Mouse (Mus musculus): ENCODE measurements around the gene Amer3. TPM values are rescaled to one million over a fixed set of nuclear protein-coding genes. Genes with fewer than 3 reads are reported as not detected.
"Not testable (repeated sequence)": the region's sequence is repeated elsewhere in the genome, so short reads cannot be mapped to it uniquely, and the experiment has no call there.

Amer3 gene
- polyA plus RNA-seq (2012; rRNA removed), result 0.31 and 0.43 TPM in 2 replicates

DNA sequence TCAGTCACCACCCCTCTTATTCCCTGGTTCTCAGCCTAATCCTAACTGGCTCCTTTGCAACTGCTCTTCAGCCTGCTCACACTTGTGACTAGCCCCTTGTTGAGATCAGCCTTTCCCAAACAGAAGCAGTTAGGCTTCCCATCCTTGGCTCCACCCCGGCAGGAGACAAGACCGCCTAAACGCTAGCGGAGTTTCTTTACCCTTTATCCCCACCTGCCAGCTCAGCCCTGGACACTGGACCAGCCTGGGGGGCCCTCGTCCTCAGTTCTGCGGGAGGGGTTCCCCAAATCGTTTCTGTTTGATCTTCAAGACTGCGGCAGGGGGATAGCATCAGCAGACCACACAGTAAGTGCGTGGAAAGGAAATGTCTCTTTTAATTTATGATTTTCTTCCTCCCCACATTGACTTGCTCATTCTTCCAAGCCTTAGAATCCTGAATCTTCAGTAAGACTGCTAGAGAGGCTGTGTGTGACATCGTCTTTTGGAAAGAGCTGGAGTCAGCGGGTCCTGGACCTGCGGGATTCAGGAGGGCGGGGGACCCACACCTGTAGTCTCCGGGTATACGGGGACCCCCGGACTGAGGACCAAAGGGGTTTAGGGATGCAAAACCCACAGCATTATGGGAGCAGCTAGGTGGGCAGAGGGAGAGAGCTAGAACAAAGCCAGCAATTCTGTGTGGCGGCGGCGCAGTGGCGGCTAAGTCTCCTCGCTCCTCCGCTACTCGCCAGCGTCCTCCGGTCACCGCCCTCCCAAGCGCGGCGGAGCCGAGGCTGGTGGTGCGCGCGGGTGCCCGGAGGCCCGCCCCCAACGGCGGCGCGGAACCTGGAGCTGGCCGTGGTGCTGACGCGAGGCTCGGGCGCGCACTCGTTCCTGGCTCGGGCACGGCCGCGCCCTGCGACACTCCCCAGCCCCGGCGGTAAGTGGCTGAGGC is at the start of gene Amer3:
Amer3 (plus strand) TSS at position 807 of the 931 bp plus-strand sequence.
- peak within 1 kb of the TSS; percentile 79 for H3K27ac ChIP-seq (ENCODE audit: control insufficient read depth, insufficient read depth, low read depth, low read length)
- H3K27me3 ChIP-seq (ENCODE audit: control insufficient read depth, insufficient read depth, low read length), result no peaks in the 10 kb centered on the region
- TF ChIP-seq CTCF (IDR thresholded peaks at IDR 0.05; ENCODE audit: control insufficient read depth, insufficient read depth, insufficient replicate concordance, low read depth, low read length) (no peak), POLR2A (IDR thresholded peaks at IDR 0.05; ENCODE audit: control insufficient read depth, low read depth, low read length) (peak; percentile 69)
- no peaks in the 10 kb centered on the region for H3K36me3 ChIP-seq (ENCODE audit: control insufficient read depth, insufficient read depth, low read length)
- H3K4me3 ChIP-seq (ENCODE audit: control insufficient read depth, low read depth, low read length), result peak within 1 kb of the TSS; percentile 91
- peaks cover 22% of the 10 kb centered on the region for H3K4me1 ChIP-seq (ENCODE audit: control insufficient read depth, insufficient read depth, low read length)

DNA sequence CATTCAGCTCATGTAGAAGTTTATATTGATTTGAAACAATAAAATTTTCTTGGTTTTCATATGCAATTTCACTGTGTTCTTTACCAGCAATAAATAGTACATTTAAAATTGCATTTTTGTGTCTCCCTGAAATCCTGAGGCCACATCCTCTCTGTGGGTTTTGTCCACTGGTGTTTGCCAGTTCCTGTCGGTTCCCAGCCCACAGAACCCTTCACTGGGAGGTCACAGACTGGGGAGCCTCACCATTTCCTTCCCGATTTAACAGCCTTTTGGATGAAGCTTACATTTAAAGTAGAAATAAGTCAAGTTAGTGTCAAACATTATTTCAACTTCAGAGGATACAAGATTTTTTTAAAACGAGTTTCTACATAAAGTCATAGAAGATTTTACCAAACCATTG is 44.9 kb upstream of the Amer3 start:
- H3K27ac ChIP-seq (ENCODE audit: control insufficient read depth, insufficient read depth, low read depth, low read length); H3K4me3 ChIP-seq (ENCODE audit: control insufficient read depth, low read depth, low read length); H3K36me3 ChIP-seq (ENCODE audit: control insufficient read depth, insufficient read depth, low read length); H3K27me3 ChIP-seq (ENCODE audit: control insufficient read depth, insufficient read depth, low read length); H3K4me1 ChIP-seq (ENCODE audit: control insufficient read depth, insufficient read depth, low read length): not testable (repeated sequence)

DNA sequence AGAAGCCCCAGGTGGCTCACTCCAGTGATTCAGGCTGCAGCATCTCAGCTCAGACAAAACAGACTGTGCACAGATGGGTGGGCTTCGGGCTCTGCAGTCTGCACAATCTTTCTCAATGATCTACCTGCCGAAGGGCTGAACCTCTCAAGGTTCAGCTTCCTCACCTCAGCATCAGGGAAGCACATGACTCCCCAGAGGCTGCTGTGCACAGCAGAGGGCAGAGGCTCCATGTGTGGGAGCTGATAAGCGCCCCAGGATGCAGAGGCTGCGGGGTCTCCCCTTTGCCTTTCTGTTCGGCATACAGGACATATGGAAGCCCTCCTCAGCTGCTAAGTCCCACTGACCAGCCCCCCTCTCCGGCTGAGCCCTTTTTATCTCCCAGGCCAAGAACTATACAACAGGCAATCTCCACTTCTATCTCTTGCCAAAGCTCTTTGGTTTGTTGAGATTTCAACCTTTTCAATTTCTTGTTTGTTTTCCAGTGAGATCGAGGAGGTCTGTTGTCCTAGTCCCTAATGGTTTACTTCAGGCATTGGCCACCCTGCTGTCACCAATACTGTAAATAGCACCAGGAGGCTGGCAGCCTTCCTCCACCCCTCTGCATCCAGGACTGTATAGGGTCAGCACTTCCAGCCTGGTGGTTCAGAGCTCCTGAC is 44.3 kb upstream of the Amer3 start, which contains the start of gene Cfc1:
Cfc1 (plus strand) TSS at position 606 of the 656 bp plus-strand sequence.
- H3K27me3 ChIP-seq (ENCODE audit: control insufficient read depth, insufficient read depth, low read length); H3K36me3 ChIP-seq (ENCODE audit: control insufficient read depth, insufficient read depth, low read length); H3K27ac ChIP-seq (ENCODE audit: control insufficient read depth, insufficient read depth, low read depth, low read length); H3K4me3 ChIP-seq (ENCODE audit: control insufficient read depth, low read depth, low read length); H3K4me1 ChIP-seq (ENCODE audit: control insufficient read depth, insufficient read depth, low read length): not testable (repeated sequence)

DNA sequence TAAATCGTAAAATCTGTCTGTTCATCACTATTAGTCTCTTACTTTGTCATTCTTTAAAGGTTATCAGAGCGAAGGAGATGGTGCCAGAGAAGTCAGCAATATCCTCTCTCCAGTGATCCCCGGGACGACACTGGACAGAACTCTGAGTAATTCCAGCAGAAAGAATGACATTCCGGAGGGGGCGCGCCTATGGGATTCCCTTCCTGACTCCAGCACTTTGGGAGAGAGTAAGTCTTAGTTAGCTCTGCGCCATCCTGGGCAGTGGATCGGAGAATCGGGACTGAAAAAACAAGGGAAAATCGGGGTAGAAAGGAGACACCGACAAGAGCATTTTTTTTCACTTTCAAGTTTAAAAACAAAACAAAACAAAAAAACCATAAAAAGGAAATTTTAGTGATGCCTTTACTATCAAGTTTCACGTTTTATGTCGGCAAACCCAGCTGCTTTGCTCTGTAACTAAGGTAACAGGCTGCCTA is 43.1 kb upstream of the Amer3 start:
- TF ChIP-seq POLR2A (IDR thresholded peaks at IDR 0.05; ENCODE audit: control insufficient read depth, low read depth, low read length) (no peak), CTCF (IDR thresholded peaks at IDR 0.05; ENCODE audit: control insufficient read depth, insufficient read depth, insufficient replicate concordance, low read depth, low read length) (no peak)
- Histone ChIP-seq H3K4me1 (ENCODE audit: control insufficient read depth, insufficient read depth, low read length) (peaks cover 4% of the 10 kb centered on the region; the same call in 1 of the 2 replicates), H3K36me3 (ENCODE audit: control insufficient read depth, insufficient read depth, low read length) (no peaks in the 10 kb centered on the region), H3K4me3 (ENCODE audit: control insufficient read depth, low read depth, low read length) (no peak overlapping the region), H3K27ac (ENCODE audit: control insufficient read depth, insufficient read depth, low read depth, low read length) (no peak overlapping the region), H3K27me3 (ENCODE audit: control insufficient read depth, insufficient read depth, low read length) (no peaks in the 10 kb centered on the region)

DNA sequence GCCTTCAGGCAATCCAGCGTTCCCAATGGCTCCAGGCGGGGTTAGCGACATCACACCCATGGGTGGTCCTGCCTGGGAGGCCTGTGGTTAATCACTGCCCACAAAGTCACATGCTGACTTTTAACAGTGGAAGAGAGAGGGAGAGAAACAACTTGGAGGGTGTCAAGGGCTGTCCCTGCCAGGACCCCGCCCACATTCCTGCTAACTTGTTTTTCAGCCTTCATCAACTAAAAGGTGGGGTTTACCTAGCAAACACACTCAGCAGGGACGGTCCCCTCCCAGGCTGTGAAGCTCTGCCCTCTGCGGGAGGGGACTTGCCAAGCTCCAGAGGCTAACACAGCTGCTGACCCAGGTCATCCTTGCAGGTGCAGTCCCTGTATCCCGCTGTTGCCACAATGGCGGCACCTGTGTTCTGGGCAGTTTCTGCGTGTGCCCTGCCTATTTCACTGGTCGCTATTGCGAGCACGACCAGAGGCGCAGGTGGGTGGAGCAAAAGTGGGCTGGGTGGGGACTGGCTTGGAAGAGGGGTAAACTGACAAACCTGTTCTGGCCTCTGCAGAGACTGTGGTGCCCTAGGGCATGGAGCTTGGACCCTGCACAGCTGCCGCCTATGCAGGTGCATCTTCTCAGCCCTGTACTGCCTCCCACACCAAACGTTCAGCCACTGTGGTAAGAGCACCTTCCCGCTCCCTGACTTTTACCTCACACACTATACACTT is 42.5 kb upstream of the Amer3 start:
- Histone ChIP-seq H3K36me3 (ENCODE audit: control insufficient read depth, insufficient read depth, low read length) (no peaks in the 10 kb centered on the region), H3K4me1 (ENCODE audit: control insufficient read depth, insufficient read depth, low read length) (peaks cover 4% of the 10 kb centered on the region; the same call in 1 of the 2 replicates), H3K27ac (ENCODE audit: control insufficient read depth, insufficient read depth, low read depth, low read length) (no peak overlapping the region), H3K27me3 (ENCODE audit: control insufficient read depth, insufficient read depth, low read length) (no peaks in the 10 kb centered on the region), H3K4me3 (ENCODE audit: control insufficient read depth, low read depth, low read length) (no peak overlapping the region)
- TF ChIP-seq POLR2A (IDR thresholded peaks at IDR 0.05; ENCODE audit: control insufficient read depth, low read depth, low read length) (no peak), CTCF (IDR thresholded peaks at IDR 0.05; ENCODE audit: control insufficient read depth, insufficient read depth, insufficient replicate concordance, low read depth, low read length) (no peak)

DNA sequence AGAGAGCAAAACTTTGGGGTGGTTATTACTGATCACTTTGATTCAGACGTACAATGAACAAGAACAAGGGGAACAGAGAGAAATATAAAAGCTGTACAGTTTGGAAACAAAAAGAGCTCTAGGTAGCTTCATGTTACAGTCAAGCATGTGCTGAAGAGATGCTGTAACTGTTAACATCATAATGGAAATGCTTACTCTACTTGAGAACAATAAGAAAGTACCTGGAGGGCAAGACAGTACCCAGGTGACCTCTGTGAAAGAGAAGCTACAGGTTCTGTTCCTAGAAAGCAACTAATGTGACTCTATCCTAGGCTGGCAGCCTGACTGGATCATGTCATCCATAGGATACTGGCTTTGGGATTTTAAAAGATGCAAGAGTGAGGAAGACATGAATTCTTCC is 32.4 kb upstream of the Amer3 start:
- Histone ChIP-seq H3K4me1 (ENCODE audit: control insufficient read depth, insufficient read depth, low read length) (no peaks in the 10 kb centered on the region), H3K36me3 (ENCODE audit: control insufficient read depth, insufficient read depth, low read length) (no peaks in the 10 kb centered on the region), H3K4me3 (ENCODE audit: control insufficient read depth, low read depth, low read length) (no peak overlapping the region), H3K27me3 (ENCODE audit: control insufficient read depth, insufficient read depth, low read length) (no peaks in the 10 kb centered on the region), H3K27ac (ENCODE audit: control insufficient read depth, insufficient read depth, low read depth, low read length) (no peak overlapping the region)
- no peak for TF ChIP-seq CTCF (IDR thresholded peaks at IDR 0.05; ENCODE audit: control insufficient read depth, insufficient read depth, insufficient replicate concordance, low read depth, low read length)
- no peak for TF ChIP-seq POLR2A (IDR thresholded peaks at IDR 0.05; ENCODE audit: control insufficient read depth, low read depth, low read length)

DNA sequence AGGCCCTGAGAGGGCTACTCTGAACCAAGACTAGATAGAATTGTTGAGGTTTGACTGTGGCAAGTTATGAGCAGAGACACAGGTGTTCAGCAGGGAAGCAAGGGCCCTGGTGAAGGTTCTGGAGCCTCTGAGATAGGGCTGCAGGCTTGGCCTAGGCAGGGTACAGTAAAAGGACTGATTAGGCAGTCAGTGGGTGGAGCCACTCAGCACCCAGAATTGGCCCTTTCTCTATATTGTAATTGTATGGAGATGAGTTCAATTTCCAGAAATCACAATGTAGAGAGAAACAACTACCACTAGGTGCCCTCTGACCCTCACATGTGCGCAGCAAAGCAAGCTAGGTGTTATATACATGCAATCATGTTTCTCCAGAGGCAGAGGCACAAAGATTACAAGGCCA is 25.8 kb upstream of the Amer3 start:
- no peak overlapping the region for H3K4me3 ChIP-seq (ENCODE audit: control insufficient read depth, low read depth, low read length)
- no peak overlapping the region for H3K27ac ChIP-seq (ENCODE audit: control insufficient read depth, insufficient read depth, low read depth, low read length)
- no peaks in the 10 kb centered on the region for H3K4me1 ChIP-seq (ENCODE audit: control insufficient read depth, insufficient read depth, low read length)
- TF ChIP-seq POLR2A (IDR thresholded peaks at IDR 0.05; ENCODE audit: control insufficient read depth, low read depth, low read length) (no peak), CTCF (IDR thresholded peaks at IDR 0.05; ENCODE audit: control insufficient read depth, insufficient read depth, insufficient replicate concordance, low read depth, low read length) (no peak)
- H3K27me3 ChIP-seq (ENCODE audit: control insufficient read depth, insufficient read depth, low read length), result no peaks in the 10 kb centered on the region
- no peaks in the 10 kb centered on the region for H3K36me3 ChIP-seq (ENCODE audit: control insufficient read depth, insufficient read depth, low read length)

Measured in testis, adult 2 months (tissue).